Mouse (Mus musculus) limb, embryonic 13.5 days (tissue): Measurements from ENCODE around the gene Nlrx1. TPM values are rescaled to one million over a fixed set of nuclear protein-coding genes. Genes with fewer than 3 reads are reported as not detected.

Source experiments
- ATAC-seq: fragments of 200-750 bp; cut with Nextera tagmentation; 2 replicates; pipeline ENCODE4 v1.8.0; 2017; ENCODE audit warnings: low read depth, moderate number of reproducible peaks, moderate TSS enrichment; ENCODE audit not compliant: low FRiP score
- H3K27ac ChIP-seq: fragments of 300-500 bp; sonication (generic); 2 replicates; pipeline ENCODE4 v1.5.1; 2015; ENCODE audit warnings: inconsistent platforms, mild to moderate bottlenecking, moderate library complexity
- H3K27me3 ChIP-seq: fragments of 300-500 bp; sonication (generic); 2 replicates; pipeline ENCODE4 v1.6.1; 2015; ENCODE audit warnings: mild to moderate bottlenecking, inconsistent platforms
- H3K36me3 ChIP-seq: fragments of 300-500 bp; sonication (generic); 2 replicates; pipeline ENCODE4 v1.6.1; 2015; ENCODE audit warnings: inconsistent platforms, mild to moderate bottlenecking, moderate library complexity
- H3K4me1 ChIP-seq: fragments of 300-500 bp; sonication (generic); 2 replicates; pipeline ENCODE4 v1.6.1; 2015; ENCODE audit warnings: inconsistent platforms
- H3K4me2 ChIP-seq: fragments of 300-500 bp; sonication (generic); replicated peaks from 2 replicates; pipeline ENCODE4 v1.6.1; 2015; ENCODE audit warnings: inconsistent platforms, mild to moderate bottlenecking, moderate library complexity
- H3K4me3 ChIP-seq: fragments of 300-500 bp; sonication (generic); 2 replicates; pipeline ENCODE4 v1.5.1; 2015; ENCODE audit warnings: moderate library complexity, mild to moderate bottlenecking, inconsistent platforms
- H3K9ac ChIP-seq: fragments of 300-500 bp; sonication (generic); 2 replicates; pipeline ENCODE4 v1.6.1; 2015; ENCODE audit warnings: mild to moderate bottlenecking, inconsistent platforms
- H3K9me3 ChIP-seq: fragments of 300-500 bp; sonication (generic); 2 replicates; pipeline ENCODE4 v1.6.1; 2016; ENCODE audit warnings: inconsistent platforms
- WGBS: fragments of 180-500 bp; shearing (Covaris S2); methylation state at CpG from one replicate; pipeline ENCODE4 v1.1.7; 2015; 5-methylcytosine and 5-hydroxymethylcytosine counted together
- polyA plus RNA-seq: library from polyadenylated mRNA; unstranded; fragments of >200 nt; fragmentation: Nextera tagmentation; extraction: Ambion mirVana; gene quantifications from 2 replicates; pipeline ENCODE4 v1.2.1, GENCODE M21; 2015

Nlrx1 gene
- polyA plus RNA-seq, 1 experiment from 2014 or later, result 8.3 TPM

- no peaks in the 10 kb centered on the region for H3K9me3 ChIP-seq
- ATAC-seq, result no peak
- peak overlapping the region; percentile 90 for H3K9ac ChIP-seq
- H3K4me2 ChIP-seq, result peak overlapping the region; percentile 82
- no peaks in the 10 kb centered on the region for H3K27me3 ChIP-seq
- 12% methylated on average over 23 of the region's 23 CpGs for WGBS
- H3K4me3 ChIP-seq, result peak overlapping the region; percentile 57
- H3K4me1 ChIP-seq, result peaks cover 16% of the 10 kb centered on the region
- peak overlapping the region; percentile 75; the same call in 1 of the 2 replicates for H3K27ac ChIP-seq
- peaks cover 10% of the 10 kb centered on the region for H3K36me3 ChIP-seq
Observed at GRCm38 (mm10) chr9:44267319-44268026, 926 bp downstream of the Nlrx1 start.

DNA sequence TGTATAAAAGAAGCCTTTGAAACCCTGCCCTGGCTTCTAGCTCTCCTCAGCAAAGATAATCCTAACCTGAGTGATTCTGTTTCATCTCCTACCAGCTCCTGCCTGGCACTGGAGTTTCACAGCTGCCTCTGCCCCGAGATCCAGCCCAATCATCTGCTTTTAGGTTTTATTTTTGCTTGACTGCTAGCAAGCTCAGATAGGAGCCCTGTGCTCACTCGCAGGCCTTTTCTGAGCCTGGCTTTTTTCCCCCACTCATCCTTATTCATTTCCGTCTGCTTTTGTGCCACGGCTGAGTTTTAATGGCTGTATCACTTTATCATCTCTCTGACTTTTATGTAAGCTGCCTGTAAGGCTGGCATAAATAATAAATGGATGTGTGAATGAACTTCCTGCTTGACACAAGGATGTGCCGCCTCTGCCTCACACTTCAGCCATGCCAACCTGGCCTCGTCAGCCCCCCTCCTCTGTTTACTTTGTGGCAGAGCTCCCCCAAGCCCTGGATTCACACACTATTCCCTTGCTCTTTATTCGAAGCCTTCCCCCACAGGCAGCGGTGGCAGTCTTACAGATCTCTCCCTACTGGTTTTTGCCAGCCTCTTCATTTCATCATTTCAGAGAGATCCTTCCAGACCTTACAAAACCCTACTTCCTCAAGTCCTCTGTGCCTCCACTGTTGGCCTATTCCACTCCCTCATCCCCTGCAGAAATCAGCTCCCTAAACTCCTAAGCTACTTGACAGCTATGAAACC is 1.7 kb downstream of the Nlrx1 start:
- ATAC-seq, result no peak
- WGBS, result 63% methylated on average over 8 of the region's 8 CpGs
- peak overlapping the region; percentile 82 for H3K4me2 ChIP-seq
- peaks cover 16% of the 10 kb centered on the region for H3K4me1 ChIP-seq
- H3K27ac ChIP-seq, result 0 out of 2 replicates have a peak overlapping the region, but pooled peaks have one; percentile 75
- H3K9me3 ChIP-seq, result no peaks in the 10 kb centered on the region
- peak overlapping the region; percentile 90 for H3K9ac ChIP-seq
- H3K27me3 ChIP-seq, result no peaks in the 10 kb centered on the region
- H3K4me3 ChIP-seq, result peak overlapping the region; percentile 57; the same call in 1 of the 2 replicates
- peaks cover 14% of the 10 kb centered on the region for H3K36me3 ChIP-seq

DNA sequence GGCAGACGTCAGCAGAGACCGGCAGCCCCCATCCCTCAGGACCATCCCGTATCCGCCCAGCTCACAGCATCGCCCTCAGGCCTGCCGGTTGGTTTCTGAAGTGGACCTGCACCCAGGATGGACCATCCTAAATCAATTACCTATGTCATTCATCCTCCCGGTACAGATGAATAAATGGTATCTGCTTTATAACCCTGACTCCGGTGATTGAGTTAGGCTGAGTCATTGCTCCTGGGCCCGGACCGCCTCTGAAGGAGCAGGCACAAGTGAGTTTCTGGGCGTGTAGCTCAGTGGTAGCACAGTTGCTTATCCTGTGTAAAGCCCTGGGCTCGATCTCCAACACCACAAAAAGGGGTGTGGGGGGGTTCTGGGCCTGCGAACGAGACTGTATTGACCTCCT is 7.0 kb downstream of the Nlrx1 start:
- peak overlapping the region; percentile 36; the same call in 1 of the 2 replicates for H3K9ac ChIP-seq
- H3K27me3 ChIP-seq, result no peaks in the 10 kb centered on the region
- no peak overlapping the region for H3K27ac ChIP-seq
- H3K4me1 ChIP-seq, result no peaks in the 10 kb centered on the region; the same call in 1 of the 2 replicates
- 84% methylated on average over 14 of the region's 14 CpGs for WGBS
- H3K4me3 ChIP-seq, result no peak overlapping the region
- no peak for ATAC-seq
- H3K9me3 ChIP-seq, result no peaks in the 10 kb centered on the region
- no peak overlapping the region for H3K4me2 ChIP-seq
- peaks cover 18% of the 10 kb centered on the region for H3K36me3 ChIP-seq

DNA sequence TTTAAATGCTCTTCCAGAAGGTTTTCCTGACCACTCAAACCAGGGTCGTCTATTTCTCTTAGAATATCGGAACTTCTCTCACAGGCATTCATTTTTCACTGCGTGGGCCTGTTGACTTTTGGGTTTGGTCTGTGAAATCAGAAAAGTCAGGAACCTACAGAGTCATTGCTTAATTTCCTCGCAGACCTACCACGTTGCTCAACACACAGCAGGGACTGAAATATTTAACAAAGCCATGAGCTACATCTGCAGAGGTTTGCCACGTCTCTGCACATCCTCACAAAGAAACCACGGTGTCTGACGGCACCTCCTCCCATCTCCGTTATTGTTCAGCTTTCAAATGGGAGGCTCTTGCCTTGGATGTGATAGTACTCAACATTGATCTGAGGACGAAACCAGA is 9.4 kb downstream of the Nlrx1 start:
- H3K27ac ChIP-seq, result no peak overlapping the region
- WGBS, result 82% methylated on average over 10 of the region's 10 CpGs
- no peak overlapping the region for H3K4me3 ChIP-seq
- no peak for ATAC-seq
- H3K4me2 ChIP-seq, result no peak overlapping the region
- H3K9me3 ChIP-seq, result no peaks in the 10 kb centered on the region
- H3K4me1 ChIP-seq, result peaks cover 19% of the 10 kb centered on the region
- H3K36me3 ChIP-seq, result peaks cover 18% of the 10 kb centered on the region
- no peaks in the 10 kb centered on the region for H3K27me3 ChIP-seq
- H3K9ac ChIP-seq, result no peak overlapping the region

GRCm38 (mm10) chr9:44256213-44256612 is 12.2 kb downstream of the Nlrx1 start:
- ATAC-seq, result no peak

GRCm38 (mm10) chr9:44255136-44255521 is 13.3 kb downstream of the Nlrx1 start:
- H3K4me2 ChIP-seq, result no peak overlapping the region
- 0 out of 2 replicates have a peak overlapping the region, but pooled peaks have one; percentile 25 for H3K9ac ChIP-seq
- 38% methylated on average over 6 of the region's 6 CpGs for WGBS

More at GRCm38 (mm10) chr9:44256213-44256612, 12.2 kb downstream of the Nlrx1 start:
- Histone ChIP-seq H3K4me3 (no peak overlapping the region), H3K9me3 (no peaks in the 10 kb centered on the region), H3K27ac (no peak overlapping the region), H3K4me1 (peaks cover 29% of the 10 kb centered on the region), H3K27me3 (no peaks in the 10 kb centered on the region), H3K36me3 (peaks cover 4% of the 10 kb centered on the region; the same call in 1 of the 2 replicates), H3K9ac (no peak overlapping the region), H3K4me2 (no peak overlapping the region)
- WGBS, result 80% methylated on average over 8 of the region's 8 CpGs

GRCm38 (mm10) chr9:44254508-44255135 is 13.8 kb downstream of the Nlrx1 start:
- peak overlapping the region; percentile 58; the same call in 1 of the 2 replicates for H3K27ac ChIP-seq

More at GRCm38 (mm10) chr9:44255136-44255521, 13.3 kb downstream of the Nlrx1 start:
- Histone ChIP-seq H3K36me3 (peaks cover 4% of the 10 kb centered on the region; the same call in 1 of the 2 replicates), H3K9me3 (no peaks in the 10 kb centered on the region), H3K27ac (peak overlapping the region; percentile 58), H3K27me3 (no peaks in the 10 kb centered on the region), H3K4me3 (no peak overlapping the region), H3K4me1 (peaks cover 29% of the 10 kb centered on the region)
- ATAC-seq, result no peak

DNA sequence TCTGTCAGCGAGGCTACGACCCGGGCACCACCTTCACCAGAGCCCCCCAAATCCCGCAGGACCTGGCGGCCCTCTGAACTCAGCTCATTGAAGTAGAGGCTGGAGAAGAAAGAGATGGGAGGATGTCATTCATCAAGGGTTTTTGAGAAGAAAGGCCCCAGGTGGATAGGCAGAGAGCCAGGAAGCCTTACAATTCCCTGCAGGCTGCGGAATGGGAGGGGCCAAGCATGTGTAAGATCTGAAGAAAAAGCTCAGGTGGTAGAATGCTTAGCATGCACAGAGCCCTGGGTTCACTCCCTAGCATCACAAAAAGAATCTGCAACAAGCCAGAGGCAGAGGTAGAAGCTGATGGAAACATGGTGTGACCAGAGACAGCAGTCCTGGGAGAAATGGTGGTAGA is 15.0 kb downstream of the Nlrx1 start:
- H3K4me2 ChIP-seq, result no peak overlapping the region
- H3K4me1 ChIP-seq, result peaks cover 32% of the 10 kb centered on the region
- H3K27me3 ChIP-seq, result no peaks in the 10 kb centered on the region
- H3K9me3 ChIP-seq, result no peaks in the 10 kb centered on the region
- no peak overlapping the region for H3K9ac ChIP-seq
- H3K36me3 ChIP-seq, result peaks cover 4% of the 10 kb centered on the region; the same call in 1 of the 2 replicates
- 73% methylated on average over 6 of the region's 6 CpGs for WGBS
- H3K4me3 ChIP-seq, result no peak overlapping the region
- ATAC-seq, result no peak
- H3K27ac ChIP-seq, result 0 out of 2 replicates have a peak overlapping the region, but pooled peaks have one; percentile 7

More at GRCm38 (mm10) chr9:44254508-44255135, 13.8 kb downstream of the Nlrx1 start:
- peaks cover 4% of the 10 kb centered on the region; the same call in 1 of the 2 replicates for H3K36me3 ChIP-seq
- no peaks in the 10 kb centered on the region for H3K27me3 ChIP-seq
- H3K4me3 ChIP-seq, result no peak overlapping the region
- 10% methylated on average over 5 of the region's 5 CpGs for WGBS
- peak; percentile 62; the same call in 1 of the 2 replicates for ATAC-seq
- H3K9me3 ChIP-seq, result no peaks in the 10 kb centered on the region
- no peak overlapping the region for H3K9ac ChIP-seq
- peaks cover 29% of the 10 kb centered on the region for H3K4me1 ChIP-seq
- no peak overlapping the region for H3K4me2 ChIP-seq

- ATAC-seq, result no peak
- H3K27me3 ChIP-seq, result no peaks in the 10 kb centered on the region
- 79% methylated on average over 10 of the region's 10 CpGs for WGBS
- no peaks in the 10 kb centered on the region; the same call in 1 of the 2 replicates for H3K36me3 ChIP-seq
- H3K4me3 ChIP-seq, result no peak within 1 kb of the TSS
- no peaks in the 10 kb centered on the region for H3K9me3 ChIP-seq
- H3K4me2 ChIP-seq, result no peak within 1 kb of the TSS
- peaks cover 32% of the 10 kb centered on the region for H3K4me1 ChIP-seq
- no peak within 1 kb of the TSS for H3K9ac ChIP-seq
- H3K27ac ChIP-seq, result no peak within 1 kb of the TSS
Observed at GRCm38 (mm10) chr9:44251314-44251713, 17.1 kb downstream of the Nlrx1 start, which contains the start of gene Pdzd3. TSS of gene Pdzd3 (minus strand) at chr9:44251471.

DNA sequence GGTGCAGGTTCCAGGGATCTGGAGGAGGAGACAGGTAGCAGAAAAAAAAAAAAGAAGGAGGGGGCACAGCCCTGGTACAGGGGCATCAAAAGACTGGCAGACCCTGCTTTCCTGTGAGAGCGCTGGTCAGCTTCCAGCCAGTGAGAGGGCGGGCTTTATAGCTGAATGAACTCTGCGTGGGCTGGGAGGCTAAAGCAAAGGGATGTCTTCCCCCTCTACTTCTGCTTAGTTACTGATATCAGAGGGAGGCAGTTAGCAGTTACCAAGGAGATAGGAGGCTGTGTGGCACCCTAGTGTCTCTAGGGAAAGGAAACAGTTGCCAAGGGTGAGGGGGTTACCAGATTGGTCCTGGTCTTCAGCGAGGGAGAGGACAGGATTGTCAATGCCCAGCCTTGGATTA is 18.0 kb downstream of the Nlrx1 start:
- H3K9ac ChIP-seq, result no peak overlapping the region
- 76% methylated on average over 4 of the region's 4 CpGs for WGBS
- no peaks in the 10 kb centered on the region for H3K9me3 ChIP-seq
- H3K36me3 ChIP-seq, result no peaks in the 10 kb centered on the region; the same call in 1 of the 2 replicates
- no peak overlapping the region for H3K27ac ChIP-seq
- H3K4me1 ChIP-seq, result peaks cover 27% of the 10 kb centered on the region
- H3K4me2 ChIP-seq, result no peak overlapping the region
- H3K27me3 ChIP-seq, result no peaks in the 10 kb centered on the region
- no peak overlapping the region for H3K4me3 ChIP-seq
- ATAC-seq, result no peak

- H3K27me3 ChIP-seq, result no peaks in the 10 kb centered on the region
- ATAC-seq, result peak; percentile 78; the same call in 1 of the 2 replicates
- peaks cover 18% of the 10 kb centered on the region for H3K4me1 ChIP-seq
- no peaks in the 10 kb centered on the region for H3K9me3 ChIP-seq
- H3K4me3 ChIP-seq, result no peak overlapping the region
- H3K36me3 ChIP-seq, result no peaks in the 10 kb centered on the region; the same call in 1 of the 2 replicates
- no peak overlapping the region; the same call in 1 of the 2 replicates for H3K4me2 ChIP-seq
- whole genome bisulfite sequencing, result 48% methylated on average over 26 of the region's 26 CpGs
- no peak overlapping the region; the same call in 1 of the 2 replicates for H3K9ac ChIP-seq
- no peak overlapping the region for H3K27ac ChIP-seq
Observed at GRCm38 (mm10) chr9:44249181-44250146, 18.9 kb downstream of the Nlrx1 start.
